Mouse (Mus musculus): ENCODE measurements around the gene Notch1. TPM values are rescaled to one million over a fixed set of nuclear protein-coding genes. Genes with fewer than 3 reads are reported as not detected.

Notch1 gene
- polyA plus RNA-seq, 1 experiment from 2014 or later, result 7.6 TPM

GRCm38 (mm10) chr2:26502299-26502862, 14.1 kb downstream of the Notch1 start:
- CTCF ChIA-PET, result no interaction called here
- DNase-seq (ENCODE audit: low read depth, low spot score) (no peak), ATAC-seq (no peak)
- no peak for TF ChIP-seq CTCF (IDR thresholded peaks at IDR 0.05)
- in situ Hi-C loops (cut with MboI; ENCODE audit: low pct_unique_long_range_greater_than_20kb), result no loop called here
- POLR2A ChIA-PET, result no interaction called here
- no peaks in the 10 kb centered on the region for H3K27me3 ChIP-seq

GRCm38 (mm10) chr2:26501651-26502141, 14.8 kb downstream of the Notch1 start:
- TF ChIP-seq CTCF (IDR thresholded peaks at IDR 0.05), result no peak
- in situ Hi-C loops (cut with MboI; ENCODE audit: low pct_unique_long_range_greater_than_20kb), result no loop called here
- ATAC-seq (peak; percentile 20), DNase-seq (ENCODE audit: low read depth, low spot score) (no peak)
- ChIA-PET CTCF (no interaction called here), POLR2A (interaction anchor here (0.8 kb wide), 1 partner anchor 403 kb away, joined by 3 read pairs; no protein-coding TSS in a partner anchor)
- no peaks in the 10 kb centered on the region for H3K27me3 ChIP-seq

- ChIA-PET POLR2A (interaction anchor here (0.6 to 0.8 kb wide), 3 partner anchors 38 to 404 kb away, joined by 3 read pairs; no protein-coding TSS in a partner anchor), CTCF (interaction anchor here (1.3 kb wide), 1 partner anchor 43 kb away, joined by 3 read pairs; no protein-coding TSS in a partner anchor)
- in situ Hi-C loops (cut with MboI; ENCODE audit: low pct_unique_long_range_greater_than_20kb), result no loop called here
- peak; percentile 31 for ATAC-seq
- H3K27me3 ChIP-seq, result no peaks in the 10 kb centered on the region
- DNase-seq (ENCODE audit: low read depth, low spot score), result no peak
- no peak for TF ChIP-seq CTCF (IDR thresholded peaks at IDR 0.05)
Observed at GRCm38 (mm10) chr2:26500599-26501370, 15.7 kb downstream of the Notch1 start.

GRCm38 (mm10) chr2:26500027-26500598, 16.4 kb downstream of the Notch1 start:
- no peaks in the 10 kb centered on the region for H3K27me3 ChIP-seq
- no peak for TF ChIP-seq CTCF (IDR thresholded peaks at IDR 0.05)
- ATAC-seq, result no peak
- in situ Hi-C loops (cut with MboI; ENCODE audit: low pct_unique_long_range_greater_than_20kb), result no loop called here
- no peak for DNase-seq (ENCODE audit: low read depth, low spot score)
- CTCF ChIA-PET, result interaction anchor here (1.3 kb wide), 1 partner anchor 43 kb away, joined by 3 read pairs; no protein-coding TSS in a partner anchor
- POLR2A ChIA-PET, result interaction anchor here (0.6 to 3.2 kb wide), 3 partner anchors 18 to 54 kb away, joined by 3 to 19 read pairs (median 3); no protein-coding TSS in a partner anchor

- H3K27me3 ChIP-seq, result no peaks in the 10 kb centered on the region
- no peak for TF ChIP-seq CTCF (IDR thresholded peaks at IDR 0.05)
- DNase-seq (ENCODE audit: low read depth, low spot score), result no peak
- in situ Hi-C loops (cut with MboI; ENCODE audit: low pct_unique_long_range_greater_than_20kb), result no loop called here
- POLR2A ChIA-PET, result interaction anchor here (3.2 kb wide), 1 partner anchor 16 kb away, joined by 19 read pairs; no protein-coding TSS in a partner anchor
- no peak for ATAC-seq
- CTCF ChIA-PET, result interaction anchor here (0.9 kb wide), 1 partner anchor 49 kb away, joined by 3 read pairs; no protein-coding TSS in a partner anchor
Observed at GRCm38 (mm10) chr2:26498694-26499093, 17.8 kb downstream of the Notch1 start.

GRCm38 (mm10) chr2:26497861-26498533, 18.5 kb downstream of the Notch1 start:
- ChIA-PET CTCF (interaction anchor here (0.9 kb wide), 1 partner anchor 48 kb away, joined by 3 read pairs; no protein-coding TSS in a partner anchor), POLR2A (interaction anchor here (3.2 kb wide), 1 partner anchor 15 kb away, joined by 19 read pairs; no protein-coding TSS in a partner anchor)
- ATAC-seq (no peak), DNase-seq (ENCODE audit: low read depth, low spot score) (no peak)
- in situ Hi-C loops (cut with MboI; ENCODE audit: low pct_unique_long_range_greater_than_20kb), result no loop called here
- no peak for TF ChIP-seq CTCF (IDR thresholded peaks at IDR 0.05)
- H3K27me3 ChIP-seq, result no peaks in the 10 kb centered on the region

GRCm38 (mm10) chr2:26496451-26496850, 20.0 kb downstream of the Notch1 start:
- in situ Hi-C loops (cut with MboI; ENCODE audit: low pct_unique_long_range_greater_than_20kb), result no loop called here
- ATAC-seq, result no peak
- TF ChIP-seq CTCF (IDR thresholded peaks at IDR 0.05), result no peak

GRCm38 (mm10) chr2:26495701-26496100, 20.8 kb downstream of the Notch1 start:
- no peak for DNase-seq (ENCODE audit: low read depth, low spot score)
- no peak for TF ChIP-seq CTCF (IDR thresholded peaks at IDR 0.05)
- ChIA-PET CTCF (interaction anchor here (1.3 kb wide), 1 partner anchor 21 kb away, joined by 3 read pairs; no protein-coding TSS in a partner anchor), POLR2A (no interaction called here)
- in situ Hi-C loops (cut with MboI; ENCODE audit: low pct_unique_long_range_greater_than_20kb), result no loop called here
- ATAC-seq, result no peak
- no peaks in the 10 kb centered on the region for H3K27me3 ChIP-seq

More at GRCm38 (mm10) chr2:26496451-26496850, 20.0 kb downstream of the Notch1 start:
- ChIA-PET POLR2A (no interaction called here), CTCF (interaction anchor here (1.2 to 1.3 kb wide), 2 partner anchors 22 to 46 kb away, joined by 3 read pairs; no protein-coding TSS in a partner anchor)
- DNase-seq (ENCODE audit: low read depth, low spot score), result no peak
- H3K27me3 ChIP-seq, result no peaks in the 10 kb centered on the region

GRCm38 (mm10) chr2:26494991-26495390, 21.5 kb downstream of the Notch1 start:
- ChIA-PET CTCF (interaction anchor here (1.3 kb wide), 1 partner anchor 20 kb away, joined by 3 read pairs; no protein-coding TSS in a partner anchor), POLR2A (interaction anchor here (0.6 kb wide), 1 partner anchor 9 kb away, joined by 3 read pairs; no protein-coding TSS in a partner anchor)
- in situ Hi-C loops (cut with MboI; ENCODE audit: low pct_unique_long_range_greater_than_20kb), result no loop called here
- TF ChIP-seq CTCF (IDR thresholded peaks at IDR 0.05), result no peak
- no peak for DNase-seq (ENCODE audit: low read depth, low spot score)
- no peak for ATAC-seq
- H3K27me3 ChIP-seq, result no peaks in the 10 kb centered on the region

- ATAC-seq (no peak), DNase-seq (ENCODE audit: low read depth, low spot score) (no peak)
- H3K27me3 ChIP-seq, result no peaks in the 10 kb centered on the region
- in situ Hi-C loops (cut with MboI; ENCODE audit: low pct_unique_long_range_greater_than_20kb), result no loop called here
- no peak for TF ChIP-seq CTCF (IDR thresholded peaks at IDR 0.05)
- ChIA-PET POLR2A (interaction anchor here (0.6 kb wide), 1 partner anchor 8 kb away, joined by 3 read pairs; no protein-coding TSS in a partner anchor), CTCF (interaction anchor here (1.2 to 2.3 kb wide), 2 partner anchors 12 to 15 kb away, joined by 3 to 7 read pairs; no protein-coding TSS in a partner anchor)
Observed at GRCm38 (mm10) chr2:26494396-26494795, 22.1 kb downstream of the Notch1 start.
